Mouse (Mus musculus) cerebellum, adult 2 months (tissue): Measurements from ENCODE around the gene Cir1.

Experiments used
- CTCF ChIP-seq: fragments of 200-500 bp; IDR thresholded peaks from 2 replicates; pipeline ENCODE4 v1.5.1; 2011; ENCODE audit warnings: low read depth, mild to moderate bottlenecking, control low read depth, low read length, moderate library complexity, borderline replicate concordance; ENCODE audit not compliant: insufficient read depth
- POLR2A ChIP-seq: fragments of 200-500 bp; IDR thresholded peaks from 2 replicates; pipeline ENCODE4 v1.6.1; 2011; ENCODE audit warnings: low read length, control low read depth, borderline replicate concordance; ENCODE audit not compliant: insufficient read depth

DNA sequence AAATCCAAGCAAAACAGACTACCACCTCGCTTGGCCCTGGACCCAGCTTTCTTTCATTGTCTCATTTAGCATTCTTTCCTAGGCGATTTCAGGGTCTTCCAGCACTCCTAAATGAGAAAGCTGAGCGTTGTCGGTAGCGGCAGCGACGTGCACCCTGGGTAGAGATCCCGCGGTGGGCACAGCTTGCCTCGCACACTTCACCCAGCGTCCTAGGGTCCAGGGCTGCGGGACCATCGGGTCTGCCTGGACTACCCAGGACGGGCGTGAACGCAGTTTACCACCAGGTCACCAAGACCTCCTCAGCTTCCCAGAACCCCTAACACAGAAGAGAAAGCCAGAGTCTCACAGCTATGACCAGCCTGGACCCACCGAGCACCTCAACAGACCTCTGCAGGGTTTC is 33.6 kb downstream of the Cir1 start:
- TF ChIP-seq POLR2A (no peak), CTCF (no peak)
